Mouse (Mus musculus) mature B cell (primary cell): ENCODE measurements around the gene Fgfr2.

Experiments used
- in situ Hi-C: fragments of 300-500 bp; cut with MboI; formaldehyde crosslinking; loops from 2 replicates; pipeline ENCODE4 v1.14.3; 2019

Fgfr2 gene

DNA sequence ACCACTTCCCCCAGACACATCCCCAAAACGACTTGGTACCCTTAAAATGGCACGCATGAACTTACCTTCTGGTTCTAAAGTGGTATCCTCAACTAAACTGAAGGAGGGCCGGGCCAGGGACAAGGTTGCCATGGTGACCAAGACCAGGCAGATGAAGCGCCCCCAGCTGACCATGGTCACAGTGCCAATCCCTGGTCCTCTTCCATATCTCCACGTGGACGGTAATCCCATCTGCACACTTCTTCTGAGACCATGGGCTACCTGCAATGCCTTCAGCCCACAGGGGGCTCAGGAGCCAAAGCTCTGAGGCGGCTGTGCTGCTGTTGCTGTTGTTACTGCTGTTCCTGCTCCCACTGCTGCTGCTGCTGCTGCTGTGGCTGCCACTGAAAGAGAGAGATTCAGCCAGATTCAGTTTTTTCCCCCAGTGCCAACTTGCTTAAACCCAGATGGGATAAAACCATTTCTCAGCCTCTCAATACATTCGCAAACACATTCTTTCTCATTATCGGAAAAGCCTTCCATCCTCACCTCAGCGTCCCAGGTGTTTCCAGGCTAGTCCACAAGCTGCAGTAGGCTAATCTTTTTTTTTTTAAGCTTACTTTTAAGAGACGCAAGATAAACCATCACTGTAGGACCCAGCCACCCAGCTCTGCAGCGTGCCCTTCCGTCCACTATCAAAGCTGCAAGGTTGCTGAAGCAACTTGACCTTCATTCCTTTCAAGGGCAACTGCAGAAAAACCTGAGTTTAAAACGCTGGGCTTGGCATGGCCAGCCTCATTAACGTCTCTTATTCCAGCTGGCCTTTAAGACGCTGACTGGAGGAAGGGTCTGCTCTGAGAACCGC lies 2861.2 kb downstream of the Fgfr2 start:
- in situ Hi-C loops: no loop called here

DNA sequence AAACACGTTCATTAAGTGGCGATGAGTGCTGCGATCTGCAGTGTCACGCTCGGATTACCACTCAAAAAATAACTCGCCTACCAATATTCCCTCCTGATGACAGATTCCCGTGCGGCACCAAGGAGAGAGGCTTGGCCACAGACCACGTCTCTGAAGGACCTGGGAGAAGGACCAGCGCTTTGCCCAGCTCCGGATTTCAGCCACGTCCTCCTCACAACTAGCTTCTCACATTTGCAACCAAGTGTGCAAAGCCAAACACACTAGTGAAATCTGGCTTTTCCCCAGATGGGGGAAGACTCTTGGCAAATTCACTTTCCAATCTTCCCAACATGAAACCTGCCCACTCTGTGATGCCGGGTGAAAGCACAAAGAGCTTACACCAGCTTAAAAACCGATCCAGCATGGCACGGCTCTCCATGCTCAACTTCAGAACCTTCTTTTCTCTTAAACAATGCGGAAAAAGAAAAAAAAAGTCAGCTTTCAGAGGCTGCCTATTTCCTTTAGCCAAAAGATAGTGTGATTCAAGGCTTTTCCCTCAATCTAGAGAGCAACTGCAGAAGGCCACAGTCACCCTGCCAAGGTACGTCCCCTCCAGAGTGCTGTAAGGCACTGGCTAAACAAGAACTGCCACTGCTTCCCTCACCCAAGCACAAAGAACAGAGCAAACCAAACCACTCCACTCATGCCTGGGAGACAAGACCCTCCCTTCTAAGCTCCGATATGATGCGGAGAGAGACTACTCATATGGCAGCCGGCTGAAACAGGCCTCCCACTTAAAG lies 2862.1 kb downstream of the Fgfr2 start:
- in situ Hi-C loops: no loop called here

DNA sequence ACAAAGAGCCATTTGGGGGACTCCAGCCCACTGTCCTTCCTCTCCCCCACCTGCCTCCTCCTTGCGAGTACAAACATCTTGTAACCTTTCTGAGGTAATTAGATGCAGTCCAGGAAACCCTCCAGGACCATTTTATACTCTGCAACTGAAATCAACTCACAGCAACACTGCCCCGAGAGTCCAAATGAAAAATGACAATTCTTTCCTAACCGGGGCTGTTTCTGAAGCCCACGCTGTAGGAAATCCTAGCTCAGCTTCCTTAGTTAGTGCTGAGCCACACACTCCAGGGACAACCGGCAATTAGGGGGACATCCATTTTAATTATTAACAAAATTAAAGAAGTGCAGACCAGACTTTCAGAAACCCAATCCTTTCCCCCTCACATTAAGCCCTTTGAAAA lies 2863.1 kb downstream of the Fgfr2 start:
- in situ Hi-C loops: no loop called here

DNA sequence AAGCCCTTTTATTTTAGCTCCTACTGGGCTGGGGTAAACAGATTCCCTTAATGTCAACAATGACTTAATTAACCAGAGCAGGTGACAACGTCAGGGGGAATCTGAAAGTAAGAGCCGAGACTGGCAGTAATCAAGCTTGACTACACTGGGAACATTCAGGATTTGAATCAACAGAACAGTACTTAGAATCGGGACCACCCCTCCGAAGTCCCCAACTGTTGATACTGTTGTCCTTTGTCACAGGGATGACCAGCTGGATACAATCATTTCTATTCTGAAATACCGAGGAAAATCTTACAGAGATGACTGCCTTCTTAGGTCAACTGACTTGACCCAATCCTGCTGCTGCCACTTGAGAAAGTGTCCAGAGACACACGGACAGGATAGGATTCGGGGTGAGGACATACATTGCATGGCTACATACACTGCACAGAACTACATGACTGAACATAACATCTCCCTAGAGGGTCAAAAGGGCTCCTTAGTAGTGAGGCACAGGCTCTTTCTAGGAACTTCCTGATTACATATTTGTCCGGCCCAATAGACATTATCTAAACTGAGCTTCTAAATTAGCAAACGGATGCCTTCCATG lies 2864.3 kb downstream of the Fgfr2 start:
- in situ Hi-C loops: no loop called here

DNA sequence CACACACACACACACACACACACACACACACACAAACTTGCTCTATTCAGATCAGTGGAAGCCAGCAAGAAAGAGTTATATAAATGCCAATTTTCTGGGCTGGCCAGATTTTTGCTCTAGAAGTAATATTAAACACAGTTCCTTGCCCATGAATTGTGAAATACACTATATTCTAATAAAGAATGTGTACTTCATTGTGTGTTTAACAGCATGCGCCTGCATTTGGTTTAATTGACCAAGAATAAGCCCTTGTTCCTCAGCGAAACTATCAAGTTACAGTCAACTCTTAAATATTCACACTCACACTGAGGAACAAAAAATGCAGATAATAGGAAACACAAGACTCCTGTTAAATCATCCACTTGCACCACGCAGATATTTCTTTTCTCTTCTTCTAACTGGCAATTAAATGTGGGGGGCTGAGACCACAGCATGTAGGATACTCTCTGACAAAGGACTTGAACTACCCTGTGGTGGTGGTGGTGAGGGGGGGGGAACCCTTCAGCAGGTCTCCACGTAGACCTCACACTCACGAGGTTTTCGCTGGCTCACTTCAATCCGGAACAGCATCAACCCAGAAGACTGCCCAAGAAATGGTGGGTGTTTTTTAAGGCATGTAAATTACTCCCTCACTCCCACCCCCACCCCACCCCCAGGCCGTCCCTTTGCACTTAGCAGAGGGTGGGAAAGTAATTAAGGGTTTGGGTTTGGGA lies 2865.0 kb downstream of the Fgfr2 start:
- in situ Hi-C loops: no loop called here

DNA sequence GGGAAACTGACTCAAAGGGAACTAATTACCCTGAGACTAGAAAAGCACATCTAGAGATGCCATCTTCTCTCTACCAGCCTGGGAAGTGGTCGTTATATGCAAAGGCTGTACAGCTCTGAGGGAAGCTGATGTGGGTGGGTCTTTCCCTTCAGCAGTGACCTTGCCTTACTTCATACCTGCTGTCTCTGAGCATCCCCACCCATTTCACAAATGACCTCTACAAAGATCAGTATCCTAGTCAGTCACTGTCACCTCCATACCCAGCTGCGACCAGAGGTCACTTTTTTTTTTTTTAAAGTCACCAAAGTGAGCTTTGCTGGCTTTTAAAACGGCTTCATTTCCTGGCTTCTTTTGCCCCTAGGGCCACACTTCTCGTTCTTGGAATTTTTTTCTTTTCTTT lies 2869.9 kb downstream of the Fgfr2 start:
- in situ Hi-C loops: no loop called here

DNA sequence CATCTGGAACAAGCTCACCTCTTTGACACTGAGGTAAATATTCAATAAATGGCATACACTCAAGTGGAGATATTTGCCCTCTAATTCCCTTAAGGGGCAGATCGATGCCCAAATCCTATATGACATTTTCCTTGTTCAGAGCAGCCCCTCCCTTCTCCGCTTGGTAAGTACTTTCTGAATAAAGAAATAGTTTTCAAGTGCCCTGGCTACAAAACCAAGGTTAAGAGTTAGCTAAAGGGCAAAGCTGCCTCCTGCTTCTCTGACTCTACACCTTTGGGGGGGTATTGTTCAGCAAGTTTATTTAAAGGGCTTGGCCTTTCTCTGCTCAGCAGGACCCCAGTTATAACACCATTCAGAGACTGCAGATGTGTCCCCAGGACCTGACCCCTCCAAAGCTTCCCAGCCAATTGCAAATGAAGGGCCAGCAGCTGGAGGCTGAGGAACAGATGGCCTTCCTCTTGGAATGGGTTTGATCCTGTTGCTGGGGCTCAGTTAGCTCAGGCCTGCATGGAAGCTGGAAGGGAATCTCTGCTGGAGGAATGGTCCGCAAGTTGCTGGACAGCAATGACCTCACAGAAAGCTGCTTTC lies 2871.1 kb downstream of the Fgfr2 start:
- in situ Hi-C loops: no loop called here

DNA sequence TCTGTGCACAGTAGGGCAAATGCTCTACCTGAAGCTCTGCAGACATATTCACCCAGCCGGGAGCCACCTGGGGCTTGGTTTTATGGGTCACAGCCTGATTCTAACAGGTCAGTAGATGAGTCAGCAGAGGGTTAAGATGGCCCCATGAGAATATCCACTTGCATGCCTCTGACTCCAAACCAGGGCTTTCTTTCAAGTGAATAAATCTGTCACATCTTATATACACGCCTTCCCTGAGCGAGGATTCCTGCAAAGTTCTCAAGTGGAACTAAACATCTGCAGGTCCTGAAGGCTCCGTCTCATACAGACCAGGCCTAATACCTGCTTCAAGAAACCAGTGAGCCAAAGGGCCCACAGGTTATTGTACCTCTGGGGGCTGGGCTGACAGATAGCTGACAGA lies 2872.2 kb downstream of the Fgfr2 start:
- in situ Hi-C loops: no loop called here

DNA sequence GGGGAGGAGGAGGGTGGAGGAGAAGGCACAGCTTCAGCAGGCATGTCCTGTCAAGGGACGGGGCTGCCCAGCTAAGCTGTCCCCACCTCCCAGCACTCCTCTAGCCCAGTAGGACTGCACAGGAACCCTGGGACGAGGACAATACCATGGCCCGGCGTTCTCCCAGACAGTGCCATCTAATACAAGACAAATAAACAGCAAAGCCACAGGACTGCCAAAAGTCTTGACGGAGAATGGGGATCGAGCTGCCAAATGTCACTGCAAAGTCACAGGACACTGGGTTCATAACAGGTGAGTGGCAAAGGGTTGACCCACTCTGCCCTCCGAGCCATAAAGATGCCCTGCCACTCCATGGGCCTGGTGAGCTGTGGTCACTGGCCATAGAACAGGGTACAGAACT lies 2874.7 kb downstream of the Fgfr2 start:
- in situ Hi-C loops: no loop called here

DNA sequence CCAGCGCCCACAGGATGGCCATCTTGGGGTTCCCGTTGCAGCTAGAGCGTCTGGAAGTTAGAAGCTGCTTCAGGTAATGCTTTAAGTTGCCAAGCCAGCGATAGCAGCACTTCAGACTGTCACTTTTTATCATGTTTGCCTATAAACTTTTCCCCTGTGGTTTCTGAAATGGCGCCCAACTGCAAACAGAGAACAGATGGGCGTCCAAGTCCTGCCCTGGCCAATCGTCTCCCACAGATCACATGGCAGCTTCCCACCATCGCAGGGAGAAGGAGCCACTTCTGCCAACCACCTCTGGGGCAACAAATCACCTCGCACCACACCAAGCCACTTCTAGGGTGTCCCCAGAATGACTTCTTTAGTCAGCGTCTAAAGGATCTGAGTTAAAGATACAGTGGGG lies 2875.3 kb downstream of the Fgfr2 start:
- in situ Hi-C loops: no loop called here

DNA sequence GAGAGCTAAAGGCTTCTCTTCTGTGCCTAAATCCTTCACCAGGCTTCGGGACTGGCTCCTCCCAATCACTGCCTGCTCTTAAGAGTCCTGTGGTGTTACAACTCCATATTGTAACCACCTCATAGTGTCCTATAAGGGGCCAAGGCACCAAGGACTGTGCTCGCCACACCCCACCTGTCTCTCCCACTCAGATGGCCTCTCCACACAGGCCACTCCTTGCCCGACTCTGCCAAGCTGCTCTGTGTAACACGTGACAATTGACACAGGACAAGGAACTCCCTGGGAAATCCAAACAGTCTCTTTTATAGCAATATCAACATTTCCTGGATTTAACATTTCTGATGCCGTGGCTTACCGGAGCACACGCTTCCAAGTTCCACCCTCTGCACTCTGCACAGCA lies 2876.7 kb downstream of the Fgfr2 start:
- in situ Hi-C loops: no loop called here

DNA sequence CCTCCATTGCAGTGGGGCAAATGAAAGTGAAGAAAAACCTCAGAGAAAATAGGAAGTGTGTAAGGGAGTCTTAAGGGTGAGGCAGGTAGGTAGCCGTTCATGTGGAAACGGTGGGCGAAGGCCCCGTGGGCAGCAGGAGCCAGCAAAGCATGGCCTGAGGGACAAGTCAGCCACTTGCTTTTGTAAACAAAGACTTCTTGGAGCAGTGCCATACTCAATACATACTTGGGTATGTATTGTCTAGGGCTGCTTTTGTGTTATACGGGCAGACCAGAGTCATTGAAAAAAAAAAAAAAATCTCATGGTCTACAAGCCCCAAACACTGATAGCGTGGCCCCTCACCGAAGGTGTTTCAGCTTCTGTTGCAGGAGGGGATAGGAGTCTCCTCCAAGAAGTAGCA lies 2878.6 kb downstream of the Fgfr2 start:
- in situ Hi-C loops: no loop called here

DNA sequence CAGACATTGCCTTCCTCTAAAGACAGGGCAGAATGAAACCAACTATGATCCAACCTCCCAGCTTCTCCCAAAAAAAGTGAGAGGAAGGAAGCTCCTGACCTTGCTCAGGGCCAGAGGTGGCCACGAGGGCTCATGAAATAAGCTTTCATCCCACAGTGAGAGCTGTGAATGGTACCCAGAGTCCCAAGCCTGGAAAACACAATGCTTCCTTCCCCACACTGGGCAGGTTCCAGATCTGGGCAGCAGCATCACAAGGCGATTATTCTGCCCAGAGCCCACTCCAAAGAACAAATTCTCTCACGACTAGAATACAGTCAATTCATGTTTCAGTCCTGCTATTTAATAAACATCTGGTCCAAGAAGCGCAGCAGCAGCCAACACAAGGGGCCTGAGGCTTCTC lies 2879.3 kb downstream of the Fgfr2 start:
- in situ Hi-C loops: no loop called here

DNA sequence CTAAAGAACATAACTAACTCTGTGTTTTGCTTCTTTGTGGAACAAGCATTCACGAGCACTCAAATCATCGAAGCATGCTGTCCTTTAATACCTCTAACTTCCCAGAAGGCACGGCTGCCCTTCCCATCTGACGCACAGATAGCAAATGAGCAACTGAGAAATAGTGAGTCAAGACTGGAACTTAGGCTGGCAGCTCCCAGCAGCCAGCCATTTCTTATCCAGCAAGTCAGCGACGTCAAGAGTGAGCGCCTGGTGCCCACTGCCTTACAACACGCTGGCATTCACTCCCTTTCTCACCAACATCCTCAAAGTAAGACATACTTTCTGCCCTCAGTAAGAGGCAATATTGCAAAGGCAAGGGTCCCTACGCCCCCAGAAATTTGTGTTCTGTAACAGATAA lies 2883.0 kb downstream of the Fgfr2 start:
- in situ Hi-C loops: no loop called here

DNA sequence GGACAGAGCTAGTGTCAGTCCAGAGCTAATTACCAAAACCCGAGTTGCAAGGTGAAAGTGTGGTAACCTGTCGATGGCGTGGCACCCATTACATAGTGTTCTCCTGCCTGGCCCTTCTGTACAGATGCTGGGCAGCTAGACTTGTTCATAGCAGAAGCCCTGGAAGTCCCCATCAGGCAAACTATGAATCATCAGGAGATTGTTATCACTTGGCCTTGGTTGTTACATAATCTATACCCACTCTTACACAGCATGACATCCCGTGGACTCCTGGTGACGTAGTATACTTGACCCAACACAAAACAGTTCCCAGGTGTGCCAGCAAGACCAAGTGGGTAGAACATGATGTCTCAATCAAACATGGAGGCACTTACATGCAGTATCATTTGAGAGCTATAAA lies 2885.9 kb downstream of the Fgfr2 start:
- in situ Hi-C loops: no loop called here

DNA sequence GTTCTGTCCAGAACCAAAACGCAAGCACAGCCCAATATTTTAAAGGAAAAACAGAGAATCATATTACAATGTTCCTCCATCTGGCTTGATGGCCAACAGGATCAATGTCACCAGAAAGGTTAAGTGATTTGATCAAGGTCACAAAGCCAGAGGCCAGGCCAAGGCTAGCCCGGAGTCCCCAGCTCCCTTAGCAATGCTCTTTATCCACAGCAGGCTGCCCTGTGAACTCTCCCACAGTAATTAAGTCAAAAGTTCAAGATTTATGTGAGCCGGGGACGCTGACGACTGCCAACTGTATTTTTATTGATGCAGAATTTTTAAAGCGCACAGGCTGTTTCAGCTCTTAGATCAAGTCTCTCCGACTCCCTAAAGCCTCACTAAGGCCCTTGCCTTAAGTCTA lies 2889.4 kb downstream of the Fgfr2 start:
- in situ Hi-C loops: no loop called here

DNA sequence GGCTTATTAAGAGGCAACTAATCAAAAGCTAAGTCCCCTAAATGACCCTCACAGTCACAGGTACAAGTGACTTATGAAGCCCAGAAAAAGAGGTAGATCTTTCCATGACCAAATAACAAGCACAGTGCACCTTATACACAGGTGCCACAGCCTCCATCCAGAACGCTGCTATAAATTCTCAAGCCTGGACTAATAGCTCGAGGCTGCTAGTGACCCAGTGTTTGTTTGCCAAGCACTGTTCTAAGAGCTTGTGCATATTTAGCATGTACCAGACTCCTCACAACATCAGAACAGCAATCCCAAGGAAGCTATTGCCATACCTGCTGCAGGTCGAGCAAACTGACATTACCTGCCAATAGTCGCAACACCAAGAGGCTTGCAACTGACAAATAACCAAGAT lies 2893.1 kb downstream of the Fgfr2 start:
- in situ Hi-C loops: no loop called here

DNA sequence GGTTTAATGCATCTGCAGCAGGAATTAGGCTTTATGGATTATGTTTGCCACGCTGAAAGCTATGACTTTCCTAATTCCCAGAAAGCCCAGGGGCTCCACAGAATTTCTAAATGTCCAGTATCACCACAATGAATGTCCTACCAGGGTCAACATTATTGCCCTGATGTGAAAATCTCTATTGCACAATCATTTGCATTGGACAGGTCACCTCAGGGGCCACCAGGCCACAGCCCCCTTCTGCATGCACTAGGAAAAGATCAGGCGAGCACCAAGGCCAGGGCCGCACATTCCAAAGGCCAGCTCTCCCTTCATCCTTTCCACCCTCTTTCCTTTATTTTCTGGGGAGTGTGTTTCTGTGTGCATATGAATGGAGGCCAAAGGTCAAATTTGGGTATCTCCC lies 2897.9 kb downstream of the Fgfr2 start:
- in situ Hi-C loops: no loop called here

DNA sequence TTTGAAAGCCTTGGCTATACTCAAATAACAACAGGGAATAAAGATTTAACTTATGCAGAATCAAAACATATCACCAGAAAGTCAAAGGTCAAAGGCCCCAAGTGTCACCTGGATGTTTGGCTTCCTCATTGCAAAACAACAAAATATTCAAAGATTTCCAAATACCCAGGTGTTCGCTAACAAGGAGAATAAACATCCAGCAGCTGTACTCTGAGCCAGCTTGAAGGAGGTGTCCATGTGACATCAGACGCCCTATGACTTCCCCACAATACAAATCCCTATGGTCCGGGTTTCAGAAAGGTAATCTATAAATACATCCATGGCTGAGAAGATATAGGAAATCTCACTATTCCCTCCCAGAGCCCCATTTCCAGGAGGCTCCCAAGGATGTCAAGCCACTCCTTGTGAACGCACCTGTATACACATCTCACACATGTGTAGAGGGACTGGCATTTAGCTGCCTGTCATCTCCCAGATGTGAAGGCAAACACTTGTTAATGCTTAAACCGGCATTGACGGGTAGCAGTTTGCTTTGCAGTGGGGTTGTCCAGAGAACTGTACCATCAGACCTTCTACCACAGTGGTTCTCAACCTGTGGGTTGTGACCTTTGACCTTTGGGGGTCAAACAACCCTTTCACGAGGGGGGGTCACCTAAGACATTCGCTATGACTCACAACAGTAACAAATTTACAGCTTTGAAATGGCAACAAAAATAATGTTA lies 2900.4 kb downstream of the Fgfr2 start:
- in situ Hi-C loops: no loop called here

DNA sequence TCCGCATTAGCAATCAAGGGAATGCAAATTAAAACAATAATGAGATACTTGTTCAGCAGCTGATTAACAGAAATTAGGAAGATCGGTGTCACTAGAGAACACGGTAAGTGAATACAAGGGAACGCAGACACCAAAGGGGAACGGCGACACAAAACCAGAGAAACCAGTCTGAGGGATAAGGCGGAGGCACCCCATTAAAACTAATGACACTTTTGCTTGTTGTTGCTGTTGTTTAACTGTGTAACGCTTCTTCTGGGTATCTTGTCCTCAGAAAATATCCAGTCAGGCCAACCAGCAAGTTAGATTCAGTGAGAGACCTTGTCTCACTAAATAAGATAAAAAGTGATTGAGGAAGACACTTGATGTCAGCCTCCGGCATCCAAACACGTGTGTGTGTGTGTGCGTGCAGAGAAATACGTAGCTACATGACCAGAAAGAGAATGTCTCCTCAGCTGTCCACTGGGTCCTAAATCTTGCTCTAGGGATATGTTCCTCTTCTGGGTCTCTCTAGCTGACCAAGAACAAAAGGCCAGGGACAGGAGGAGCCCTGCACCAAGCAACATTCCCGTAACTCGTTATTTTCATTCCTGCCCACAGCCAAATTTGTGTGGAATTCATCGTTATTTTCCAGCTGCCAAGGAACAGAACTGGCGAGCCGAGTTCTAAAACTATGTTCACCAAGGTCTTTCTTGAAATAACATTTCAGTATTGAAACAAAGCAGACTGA lies 2901.3 kb downstream of the Fgfr2 start:
- in situ Hi-C loops: no loop called here

DNA sequence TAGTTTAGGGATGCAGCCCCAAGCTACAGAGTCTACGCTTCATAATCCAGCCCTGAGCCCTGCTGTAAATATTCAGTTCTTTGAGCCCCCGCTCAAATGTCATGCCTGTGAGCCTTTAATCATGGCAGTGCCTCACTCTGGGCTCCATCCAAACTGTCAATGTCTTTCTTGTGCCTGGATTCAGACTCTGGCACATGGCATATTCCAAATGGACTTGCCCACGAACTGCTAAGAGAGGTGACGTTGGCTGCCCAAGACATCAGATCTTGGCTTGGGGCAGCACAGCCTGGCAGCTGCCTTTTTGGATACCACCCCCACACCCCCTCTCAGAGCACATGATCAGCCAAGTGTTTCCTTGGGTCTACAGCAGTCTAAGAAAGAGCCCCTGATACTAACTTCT lies 2902.5 kb downstream of the Fgfr2 start:
- in situ Hi-C loops: no loop called here
